Mouse (Mus musculus) stomach, postnatal 0 days (tissue): ENCODE results near the gene Slc26a10. TPM values are rescaled to one million over a fixed set of nuclear protein-coding genes. Genes with fewer than 3 reads are reported as not detected.

Source experiments
- ATAC-seq: fragments of 200-750 bp; cut with Nextera tagmentation; 2 replicates; pipeline ENCODE4 v1.8.0; 2017; ENCODE audit not compliant: low FRiP score, low TSS enrichment
- DNase-seq: peaks from one replicate; pipeline ENCODE4 v3.0.0-alpha.2; 2016; ENCODE audit warnings: low spot score
- H3K27ac ChIP-seq: fragments of 300-500 bp; sonication (generic); replicated peaks from 2 replicates; pipeline ENCODE4 v1.5.1; 2014; ENCODE audit warnings: mild to moderate bottlenecking, control low read depth
- H3K27me3 ChIP-seq: fragments of 300-500 bp; sonication (generic); 2 replicates; pipeline ENCODE4 v1.6.1; 2014; ENCODE audit warnings: low read length; ENCODE audit not compliant: control insufficient read depth, insufficient read depth
- H3K36me3 ChIP-seq: fragments of 300-500 bp; sonication (generic); 2 replicates; pipeline ENCODE4 v1.6.1; 2014; ENCODE audit warnings: low read length, mixed read lengths; ENCODE audit not compliant: control insufficient read depth, insufficient read depth
- H3K4me1 ChIP-seq: fragments of 300-500 bp; sonication (generic); replicated peaks from 2 replicates; pipeline ENCODE4 v1.6.1; 2014; ENCODE audit warnings: antibody characterized with exemption; ENCODE audit not compliant: control insufficient read depth, insufficient read depth
- H3K4me2 ChIP-seq: fragments of 300-500 bp; sonication (generic); replicated peaks from 2 replicates; pipeline ENCODE4 v1.6.1; 2014; ENCODE audit warnings: low read depth, mild to moderate bottlenecking, control low read depth, moderate library complexity
- H3K4me3 ChIP-seq: fragments of 300-500 bp; sonication (generic); 2 replicates; pipeline ENCODE4 v1.5.1; 2014; ENCODE audit warnings: low read depth, low read length, control low read depth
- H3K9ac ChIP-seq: fragments of 300-500 bp; sonication (generic); 2 replicates; pipeline ENCODE4 v1.6.1; 2014; ENCODE audit warnings: mild to moderate bottlenecking, low read length, control low read depth, mixed read lengths
- H3K9me3 ChIP-seq: fragments of 300-500 bp; sonication (generic); 2 replicates; pipeline ENCODE4 v1.6.1; 2016; ENCODE audit warnings: low read length; ENCODE audit not compliant: control insufficient read depth
- CTCF ChIP-seq: IDR thresholded peaks from 2 replicates; pipeline ENCODE4 v1.5.1; 2016; ENCODE audit warnings: antibody characterized with exemption, low read depth, mild to moderate bottlenecking, moderate library complexity
- EP300 ChIP-seq: optimal IDR thresholded peaks from 2 replicates; pipeline ENCODE3; 2016; ENCODE audit warnings: antibody characterized with exemption
- WGBS: fragments of 180-500 bp; shearing (Covaris S2); extraction: QIAGEN DNeasy Blood & Tissue Kit; methylation state at CpG from one replicate; pipeline ENCODE4 v1.1.7; 2014; 5-methylcytosine and 5-hydroxymethylcytosine counted together
- polyA plus RNA-seq: library from polyadenylated mRNA; unstranded; fragments of >200 nt; fragmentation: Nextera tagmentation; extraction: Ambion mirVana; gene quantifications from 2 replicates; pipeline ENCODE4 v1.2.1, GENCODE M21; 2015

The Slc26a10 gene
- polyA plus RNA-seq, 1 experiment from 2014 or later, result 0.70 TPM

GRCm38 (mm10) chr10:127170837-127171272 is 9.6 kb downstream of the Slc26a10 start:
- peak; percentile 84 for TF ChIP-seq CTCF
- TF ChIP-seq EP300, result no peak
- 2% methylated on average over 27 of the region's 29 CpGs for WGBS
- DNase-seq (peak; percentile 85), ATAC-seq (peak; percentile 69)
- Histone ChIP-seq H3K36me3 (no peaks in the 10 kb centered on the region), H3K9ac (no peak overlapping the region), H3K9me3 (no peaks in the 10 kb centered on the region), H3K4me3 (peak overlapping the region; percentile 34), H3K27me3 (no peaks in the 10 kb centered on the region), H3K4me2 (peak overlapping the region; percentile 51), H3K27ac (no peak overlapping the region), H3K4me1 (0 out of 2 replicates have a peak, but pooled peaks cover 2% of the 10 kb centered on the region)

GRCm38 (mm10) chr10:127170002-127170401 is 10.4 kb downstream of the Slc26a10 start:
- H3K4me1 ChIP-seq, result 0 out of 2 replicates have a peak, but pooled peaks cover 6% of the 10 kb centered on the region
- 20% methylated on average over 22 of the region's 22 CpGs for WGBS
- TF ChIP-seq EP300, result no peak
- peak; percentile 52 for TF ChIP-seq CTCF
- H3K27me3 ChIP-seq, result no peaks in the 10 kb centered on the region
- H3K27ac ChIP-seq, result no peak overlapping the region
- ATAC-seq, result no peak
- no peaks in the 10 kb centered on the region for H3K9me3 ChIP-seq
- no peaks in the 10 kb centered on the region for H3K36me3 ChIP-seq
- peak overlapping the region; percentile 34; the same call in 1 of the 2 replicates for H3K4me3 ChIP-seq
- H3K4me2 ChIP-seq, result peak overlapping the region; percentile 51
- no peak for DNase-seq
- no peak overlapping the region for H3K9ac ChIP-seq

GRCm38 (mm10) chr10:127167614-127168192 is 12.7 kb downstream of the Slc26a10 start:
- H3K9me3 ChIP-seq, result no peaks in the 10 kb centered on the region
- peak overlapping the region; percentile 61; the same call in 1 of the 2 replicates for H3K4me3 ChIP-seq
- TF ChIP-seq EP300 (no peak), CTCF (no peak)
- H3K9ac ChIP-seq, result no peak overlapping the region; the same call in 1 of the 2 replicates
- ATAC-seq (peak; percentile 19), DNase-seq (peak; percentile 70)
- H3K4me1 ChIP-seq, result 0 out of 2 replicates have a peak, but pooled peaks cover 6% of the 10 kb centered on the region
- peak overlapping the region; percentile 99 for H3K4me2 ChIP-seq
- no peaks in the 10 kb centered on the region for H3K36me3 ChIP-seq
- H3K27ac ChIP-seq, result peak overlapping the region; percentile 88
- 35% methylated on average over 10 of the region's 10 CpGs for WGBS
- no peaks in the 10 kb centered on the region for H3K27me3 ChIP-seq

- peak overlapping the region; percentile 61 for H3K4me3 ChIP-seq
Observed at GRCm38 (mm10) chr10:127166771-127167613, 13.5 kb downstream of the Slc26a10 start.

GRCm38 (mm10) chr10:127166404-127166715 is 14.1 kb downstream of the Slc26a10 start:
- Histone ChIP-seq H3K9me3 (no peaks in the 10 kb centered on the region), H3K9ac (peak overlapping the region; percentile 77), H3K4me2 (peak overlapping the region; percentile 99), H3K4me3 (peak overlapping the region; percentile 61), H3K36me3 (no peaks in the 10 kb centered on the region), H3K27ac (peak overlapping the region; percentile 88), H3K27me3 (no peaks in the 10 kb centered on the region), H3K4me1 (0 out of 2 replicates have a peak, but pooled peaks cover 6% of the 10 kb centered on the region)
- ATAC-seq, result no peak
- TF ChIP-seq CTCF, result no peak
- no peak for TF ChIP-seq EP300
- WGBS, result 8% methylated on average over 11 of the region's 11 CpGs
- DNase-seq, result no peak

More at GRCm38 (mm10) chr10:127166771-127167613, 13.5 kb downstream of the Slc26a10 start:
- DNase-seq (no peak), ATAC-seq (no peak)
- Histone ChIP-seq H3K4me1 (0 out of 2 replicates have a peak, but pooled peaks cover 6% of the 10 kb centered on the region), H3K9ac (peak overlapping the region; percentile 35; the same call in 1 of the 2 replicates), H3K36me3 (no peaks in the 10 kb centered on the region), H3K4me2 (peak overlapping the region; percentile 99), H3K27me3 (no peaks in the 10 kb centered on the region), H3K27ac (peak overlapping the region; percentile 88), H3K9me3 (no peaks in the 10 kb centered on the region)
- TF ChIP-seq EP300, result no peak
- 32% methylated on average over 15 of the region's 15 CpGs for WGBS
